19 mouse cellular contexts compared by ENCODE assay signal in genomic region chr5:80855034-80855433, GRCm38 (mm10).
DNase-seq lines count a peak whose midpoint lies in the region; ATAC-seq lines count a peak whose summit lies in the region.
"Had no signal": no experiment of that assay in that cellular context is flagged by ENCODE, and none has a peak within 500 bp of the region (broad histone marks: within the 10 kb centered on the region; RNA-seq: fewer than 3 reads in every experiment).

No protein-coding gene starts in this region.

- 65% methylated on average over 5 of the region's 5 CpGs for WGBS in hindbrain, embryonic 16.5 days
- WGBS in hindbrain, embryonic 10.5 days: 79% methylated on average over 5 of the region's 5 CpGs
- WGBS in neural tube, embryonic 15.5 days: 54% methylated on average over 5 of the region's 5 CpGs

- no peak overlapping the region for H3K4me3 ChIP-seq in hindbrain, embryonic 16.5 days (ENCODE audit: low read length)
- H3K4me3 ChIP-seq in hindbrain, embryonic 10.5 days: no peak overlapping the region
- no peak overlapping the region for H3K4me3 ChIP-seq in neural tube, embryonic 15.5 days (replicated peaks)
- H3K4me3 ChIP-seq: embryonic facial prominence, embryonic 12.5 days; forebrain, embryonic 15.5 days; heart, adult 2 months; heart, embryonic 15.5 days had no signal

- no peak overlapping the region for H3K27ac ChIP-seq in hindbrain, embryonic 16.5 days (ENCODE audit: low read depth, low read length)
- H3K27ac ChIP-seq in hindbrain, embryonic 10.5 days: no peak overlapping the region
- H3K27ac ChIP-seq in neural tube, embryonic 15.5 days (replicated peaks): no peak overlapping the region
- H3K27ac ChIP-seq: embryonic facial prominence, embryonic 12.5 days; forebrain, embryonic 15.5 days; heart, adult 2 months; heart, embryonic 15.5 days had no signal

- H3K27me3 ChIP-seq in hindbrain, embryonic 16.5 days (replicated peaks; ENCODE audit: control insufficient read depth, insufficient read depth, low read length): no peaks in the 10 kb centered on the region
- no peaks in the 10 kb centered on the region for H3K27me3 ChIP-seq in hindbrain, embryonic 10.5 days (ENCODE audit: insufficient read depth, poor library complexity, severe bottlenecking)
- H3K27me3 ChIP-seq in neural tube, embryonic 15.5 days (replicated peaks): no peaks in the 10 kb centered on the region
- H3K27me3 ChIP-seq: embryonic facial prominence, embryonic 12.5 days; forebrain, embryonic 15.5 days; heart, embryonic 15.5 days had no signal

- H3K36me3 ChIP-seq in hindbrain, embryonic 16.5 days (ENCODE audit: control insufficient read depth, insufficient read depth, low read length): no peaks in the 10 kb centered on the region
- H3K36me3 ChIP-seq in hindbrain, embryonic 10.5 days: no peaks in the 10 kb centered on the region
- no peaks in the 10 kb centered on the region for H3K36me3 ChIP-seq in neural tube, embryonic 15.5 days
- H3K36me3 ChIP-seq: embryonic facial prominence, embryonic 12.5 days; forebrain, embryonic 15.5 days; heart, embryonic 15.5 days had no signal

- H3K4me1 ChIP-seq in hindbrain, embryonic 16.5 days (ENCODE audit: control insufficient read depth, insufficient read depth, low read depth, low read length): no peaks in the 10 kb centered on the region
- H3K4me1 ChIP-seq in hindbrain, embryonic 10.5 days (replicated peaks): no peaks in the 10 kb centered on the region
- peaks cover 2% of the 10 kb centered on the region; the same call in 1 of the 2 replicates for H3K4me1 ChIP-seq in neural tube, embryonic 15.5 days
- H3K4me1 ChIP-seq: embryonic facial prominence, embryonic 12.5 days; forebrain, embryonic 15.5 days; heart, embryonic 15.5 days had no signal

- no peak overlapping the region for H3K9ac ChIP-seq in hindbrain, embryonic 16.5 days (ENCODE audit: low read depth, low read length)
- no peak overlapping the region for H3K9ac ChIP-seq in neural tube, embryonic 15.5 days (replicated peaks)
- H3K9ac ChIP-seq: embryonic facial prominence, embryonic 12.5 days; forebrain, embryonic 15.5 days; heart, embryonic 15.5 days had no signal

- H3K4me2 ChIP-seq in hindbrain, embryonic 16.5 days (ENCODE audit: low read length): no peak overlapping the region
- no peak overlapping the region for H3K4me2 ChIP-seq in neural tube, embryonic 15.5 days
- H3K4me2 ChIP-seq: embryonic facial prominence, embryonic 12.5 days; forebrain, embryonic 15.5 days; heart, embryonic 11.5 days; heart, embryonic 15.5 days had no signal

- intact Hi-C loops in left cerebral cortex, postnatal 10 days (cut with DNase I): no loop called here

- no peak for DNase-seq in hindbrain, embryonic 10.5 days (ENCODE audit: low spot score)
- peak; percentile 2 for DNase-seq in brain, adult 2 months (ENCODE audit: low read depth, low spot score)
- no peak for DNase-seq in ovary, postnatal 14 days (ENCODE audit: low spot score)
- no peak for DNase-seq in left cerebral cortex, postnatal 10 days (ENCODE audit: extremely low spot score in 1 of 2, low spot score in 2 of 2)
- DNase-seq: adrenal gland, postnatal 25 days; cerebellum, adult 11 months; cerebellum, adult 8-10 months; cerebellum, postnatal 14 days; gastrocnemius, postnatal 10 days; heart, adult 2 months; heart, postnatal 14 days had no signal

- H3K9me3 ChIP-seq in hindbrain, embryonic 16.5 days (ENCODE audit: control insufficient read depth, low read length): no peaks in the 10 kb centered on the region
- H3K9me3 ChIP-seq in hindbrain, embryonic 10.5 days: no peaks in the 10 kb centered on the region
- H3K9me3 ChIP-seq in neural tube, embryonic 15.5 days (replicated peaks): no peaks in the 10 kb centered on the region
- H3K9me3 ChIP-seq: embryonic facial prominence, embryonic 12.5 days; forebrain, embryonic 15.5 days; heart, embryonic 15.5 days had no signal

- ATAC-seq in hindbrain, embryonic 16.5 days: peak; percentile 45; the same call in 1 of the 2 replicates
- ATAC-seq in granulocyte monocyte progenitor cell, adult 5-6 weeks (replicated peaks; ENCODE audit: poor library complexity, severe bottlenecking): peak; percentile 83
- ATAC-seq in neural tube, embryonic 15.5 days (ENCODE audit: low FRiP score): peak; percentile 70; the same call in 1 of the 2 replicates
- ATAC-seq: forebrain, embryonic 15.5 days; inflammation-experienced regulatory T-cells, adult 6 months had no signal
